Mouse (Mus musculus) right cerebral cortex, adult 18-20 months (tissue): ENCODE data around the gene Fam71f1.
"Not testable (repeated sequence)": the region's sequence is repeated elsewhere in the genome, so short reads cannot be mapped to it uniquely, and the experiment has no call there.

Experiments used
- DNase-seq: peaks from one replicate; pipeline ENCODE4 v3.0.0; 2022; ENCODE audit warnings: mixed read lengths

Fam71f1 gene

DNA sequence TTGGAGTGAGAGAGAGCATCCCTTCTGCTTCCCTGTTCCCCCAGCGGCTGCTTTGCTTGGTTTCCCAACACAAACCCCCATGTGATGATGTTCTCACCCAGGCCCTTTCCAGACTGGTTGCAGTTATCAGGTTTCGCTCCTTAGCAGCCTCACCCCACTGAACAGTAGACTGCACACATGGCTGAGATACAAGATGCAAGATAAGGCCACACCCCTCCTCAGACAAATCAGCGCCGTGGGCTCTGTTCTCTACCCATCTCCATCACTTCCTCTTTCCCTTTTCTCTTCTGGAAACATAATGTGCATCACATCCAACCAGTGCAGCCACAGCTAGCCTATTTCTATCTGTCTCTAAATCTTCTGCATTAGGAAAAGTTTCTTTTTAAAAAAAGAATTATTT is 10.6 kb downstream of the Fam71f1 start:
- no peak for DNase-seq

DNA sequence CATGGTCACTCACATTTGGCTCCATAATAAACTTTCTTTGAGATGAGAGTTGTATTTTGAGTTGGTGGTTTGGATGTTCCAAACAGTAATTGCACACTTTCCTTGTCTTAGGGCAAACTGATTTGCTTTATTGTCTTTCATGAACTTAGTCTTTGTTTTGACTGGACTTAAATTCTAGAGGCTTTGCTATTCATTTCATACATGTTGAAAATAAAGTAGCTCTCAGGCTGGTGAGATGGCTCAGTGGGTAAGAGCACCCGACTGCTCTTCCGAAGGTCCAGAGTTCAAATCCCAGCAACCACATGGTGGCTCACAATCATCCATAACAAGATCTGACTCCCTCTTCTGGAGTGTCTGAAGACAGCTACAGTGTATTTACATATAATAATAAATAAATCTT is 27.6 kb downstream of the Fam71f1 start:
- not testable (repeated sequence) for DNase-seq

DNA sequence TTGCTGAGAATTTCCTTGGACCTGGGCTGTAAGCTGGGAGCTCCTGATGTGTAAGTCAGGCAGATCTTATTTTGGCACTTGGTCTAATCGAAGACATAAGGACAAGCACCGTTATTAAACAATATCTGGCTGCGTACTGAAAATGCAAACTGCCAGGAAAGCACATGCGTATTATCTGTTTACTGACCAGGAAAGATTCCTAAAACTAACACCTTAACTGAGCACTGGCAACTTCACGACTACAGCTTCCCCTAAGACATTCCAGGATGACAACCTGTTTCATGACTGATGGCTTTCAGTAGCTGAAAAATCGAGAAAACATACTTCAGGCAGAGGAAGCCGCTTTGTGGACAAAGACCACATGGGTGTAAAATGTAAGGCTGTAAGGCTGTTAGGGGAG is 28.2 kb downstream of the Fam71f1 start:
- no peak for DNase-seq

GRCm38 (mm10) chr6:29347665-29348370 is 28.9 kb downstream of the Fam71f1 start, which contains the start of gene Calu:
Gene Calu, plus strand, starts transcription at chr6:29348069.
- DNase-seq, result peak; percentile 100

GRCm38 (mm10) chr6:29348371-29348724 is 29.4 kb downstream of the Fam71f1 start:
- DNase-seq, result no peak

GRCm38 (mm10) chr6:29351613-29352012 is 32.7 kb downstream of the Fam71f1 start:
- no peak for DNase-seq

DNA sequence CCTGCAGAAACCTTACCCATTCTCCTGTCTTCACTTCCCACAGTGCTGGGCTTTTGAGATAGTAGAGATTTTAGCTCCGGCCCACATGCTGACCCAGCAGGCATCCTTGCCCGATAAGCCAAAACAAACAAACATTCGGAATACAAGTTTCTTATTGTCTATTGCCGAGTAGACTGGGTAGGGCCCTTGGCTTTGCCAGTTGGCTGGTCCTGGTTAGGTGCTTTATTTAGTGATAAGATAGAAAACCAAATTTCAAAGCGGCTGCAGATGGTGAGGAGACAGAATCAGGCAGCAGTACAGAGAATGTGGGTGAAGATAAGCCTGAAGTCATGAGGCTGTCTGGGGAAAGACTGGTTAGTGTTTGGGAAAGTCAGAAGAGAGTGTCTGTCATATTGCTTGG is 33.9 kb downstream of the Fam71f1 start:
- no peak for DNase-seq

- DNase-seq, result no peak
Measured at GRCm38 (mm10) chr6:29359386-29359785, 40.4 kb downstream of the Fam71f1 start.

- no peak for DNase-seq
Measured at GRCm38 (mm10) chr6:29360211-29360610, 41.3 kb downstream of the Fam71f1 start.

DNA sequence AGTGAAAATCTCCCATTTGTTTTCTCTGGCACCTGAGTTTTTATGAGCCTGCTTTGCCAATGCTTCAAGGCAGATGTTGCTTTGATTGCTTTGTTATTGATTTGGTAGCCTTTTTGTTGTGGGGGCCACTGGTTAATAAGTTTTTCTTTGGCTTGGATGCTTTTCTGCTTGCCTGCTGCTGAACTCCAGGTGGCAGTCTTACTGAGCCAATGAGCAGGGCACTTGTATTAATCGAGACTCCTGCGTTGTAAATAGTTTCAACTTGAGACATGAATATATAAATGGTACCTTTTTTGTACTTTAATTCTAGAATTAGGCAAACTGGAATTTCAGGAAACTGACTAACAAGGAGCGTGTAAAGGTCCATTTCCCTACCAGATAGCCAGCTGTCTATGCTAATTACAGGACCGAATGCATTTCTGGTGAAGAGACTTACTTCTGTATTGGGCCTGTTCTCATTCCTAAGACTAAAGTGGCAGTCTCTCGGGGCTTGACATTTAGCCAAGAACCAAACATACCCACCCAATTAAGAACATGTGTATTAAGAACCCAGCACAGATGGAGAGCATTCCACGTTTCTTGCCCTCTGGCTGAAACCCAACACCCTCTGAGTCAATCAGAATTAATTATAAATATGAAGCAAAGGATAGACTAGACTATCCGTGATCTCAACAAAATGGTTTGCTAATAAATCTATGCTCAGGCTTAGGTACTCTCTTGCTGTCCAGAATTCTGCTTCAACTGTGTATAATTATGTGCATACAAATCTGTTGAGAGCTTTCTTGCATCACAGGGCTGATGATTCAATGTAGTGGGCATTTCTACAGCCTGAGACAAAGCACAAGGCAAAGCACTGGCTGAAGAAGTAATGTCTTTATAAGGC is 43.5 kb downstream of the Fam71f1 start:
- DNase-seq, result no peak

DNA sequence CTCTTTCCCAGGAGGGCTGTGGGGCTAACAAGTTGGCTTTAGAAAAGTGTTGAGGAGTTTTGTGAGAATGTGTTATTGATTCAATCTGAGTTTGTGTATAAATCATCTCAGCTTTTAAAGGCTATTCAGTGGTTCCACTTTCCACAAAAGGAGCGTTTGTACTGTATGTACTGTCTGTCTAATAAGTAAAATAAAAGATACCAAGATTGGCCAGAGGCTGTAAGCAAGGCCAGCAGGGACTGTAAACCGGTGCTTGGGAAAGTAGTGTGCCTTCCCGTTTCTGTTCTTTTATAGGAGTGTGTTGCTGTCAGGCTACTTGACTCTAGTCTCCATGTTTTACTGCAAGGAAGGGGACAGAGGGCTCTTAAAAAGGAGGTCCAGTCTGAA is 44.2 kb downstream of the Fam71f1 start:
- no peak for DNase-seq

GRCm38 (mm10) chr6:29365277-29365676 is 46.3 kb downstream of the Fam71f1 start:
- DNase-seq, result no peak

- DNase-seq, result no peak
Measured at GRCm38 (mm10) chr6:29377386-29377785, 58.4 kb downstream of the Fam71f1 start.

DNA sequence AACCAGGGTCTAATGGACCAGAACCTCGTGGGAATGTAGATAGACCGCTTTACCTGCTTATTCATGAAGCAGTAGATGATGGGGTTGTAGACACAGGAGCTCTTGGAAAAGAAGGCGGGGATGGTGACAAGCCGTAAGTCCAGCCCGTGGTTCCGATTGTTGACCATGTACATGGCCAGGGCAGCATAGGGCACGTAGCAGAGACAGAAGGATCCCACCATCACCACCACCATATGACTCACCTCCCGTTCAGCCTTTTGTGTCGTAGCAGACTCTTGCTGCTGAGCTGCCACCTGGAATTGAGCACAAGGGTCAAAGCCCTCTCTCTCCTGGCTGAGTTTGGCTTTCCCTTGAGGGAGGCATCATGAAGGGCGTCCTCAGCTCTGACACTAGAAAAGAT is 59.7 kb downstream of the Fam71f1 start:
- no peak for DNase-seq

DNA sequence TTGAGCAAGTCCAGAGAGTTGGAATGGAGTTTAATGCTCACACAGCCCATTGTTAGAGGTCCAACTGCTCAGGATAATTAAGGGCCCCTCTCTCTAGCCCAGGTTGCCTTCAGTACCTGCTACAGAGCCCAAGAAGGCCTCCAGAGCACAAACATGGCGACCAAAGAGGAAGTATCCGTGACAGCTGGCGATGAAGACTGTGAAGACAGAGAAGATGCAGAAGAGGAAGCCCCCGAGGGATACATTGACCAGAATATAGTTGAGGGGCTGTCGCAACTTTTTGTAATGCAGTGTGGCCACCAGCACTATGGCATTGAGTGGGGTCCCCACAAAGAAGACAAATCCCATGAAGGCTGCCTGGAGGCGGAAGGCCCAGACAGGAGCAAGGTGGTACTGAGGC is 61.0 kb downstream of the Fam71f1 start:
- DNase-seq, result no peak

DNA sequence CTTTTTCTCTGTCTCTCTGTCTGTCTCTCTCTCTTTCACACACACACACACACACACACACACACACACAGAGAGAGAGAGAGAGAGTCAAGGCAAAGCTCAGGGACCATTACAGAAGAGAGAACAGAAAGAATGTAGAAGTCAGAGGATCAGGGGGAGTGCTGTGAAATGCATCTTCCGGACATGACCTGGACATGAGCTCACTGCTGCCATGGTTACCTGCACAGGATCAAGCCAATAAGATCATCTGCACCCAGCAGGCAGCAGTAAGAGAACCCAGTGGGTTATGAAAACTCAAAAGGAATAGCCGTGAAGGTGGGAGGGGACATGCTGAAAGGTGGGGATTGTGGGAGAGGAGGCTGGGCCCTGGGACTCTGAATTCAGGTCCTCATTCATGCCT is 63.5 kb downstream of the Fam71f1 start:
- DNase-seq, result no peak
